Mouse (Mus musculus) cerebellum, adult 2 months (tissue): Measurements from ENCODE around the gene Lrrc8a. TPM values are rescaled to one million over a fixed set of nuclear protein-coding genes. Genes with fewer than 3 reads are reported as not detected.

ENCODE experiments used
- DNase-seq, 2 experiments: peaks; one replicate each; pipeline ENCODE4 v3.0.0; 2021
- H3K27ac ChIP-seq: fragments of 200-500 bp; 2 replicates; pipeline ENCODE4 v1.5.1; 2012; ENCODE audit warnings: low read length, control low read depth, inconsistent platforms; ENCODE audit not compliant: insufficient read depth
- H3K27me3 ChIP-seq: fragments of 200-500 bp; 2 replicates; pipeline ENCODE4 v1.6.1; 2012; ENCODE audit warnings: inconsistent platforms, mild to moderate bottlenecking, low read length, moderate library complexity; ENCODE audit not compliant: control insufficient read depth, insufficient read depth
- H3K4me1 ChIP-seq: fragments of 200-500 bp; 2 replicates; pipeline ENCODE4 v1.6.1; 2011; ENCODE audit warnings: low read length; ENCODE audit not compliant: control insufficient read depth, insufficient read depth
- H3K4me3 ChIP-seq: fragments of 200-500 bp; replicated peaks from 2 replicates; pipeline ENCODE3; 2011; ENCODE audit warnings: mild to moderate bottlenecking, low read depth, low read length, control low read depth; ENCODE audit not compliant: insufficient read depth
- CTCF ChIP-seq: fragments of 200-500 bp; IDR thresholded peaks from 2 replicates; pipeline ENCODE4 v1.5.1; 2011; ENCODE audit warnings: low read depth, mild to moderate bottlenecking, control low read depth, low read length, moderate library complexity, borderline replicate concordance; ENCODE audit not compliant: insufficient read depth
- POLR2A ChIP-seq: fragments of 200-500 bp; IDR thresholded peaks from 2 replicates; pipeline ENCODE4 v1.6.1; 2011; ENCODE audit warnings: low read length, control low read depth, borderline replicate concordance; ENCODE audit not compliant: insufficient read depth
- WGBS: fragments of 180-500 bp; shearing (Covaris S2); methylation state at CpG from one replicate; pipeline ENCODE4 v1.1.7; 2018; 5-methylcytosine and 5-hydroxymethylcytosine counted together
- polyA plus RNA-seq: library from polyadenylated mRNA; depleted of rRNA; stranded (reverse); fragments of >200 nt; gene quantifications from 2 replicates; pipeline ENCODE4 v1.2.3, GENCODE M21; 2012

Gene Lrrc8a
- polyA plus RNA-seq, 1 experiment: 58.0 TPM

GRCm38 (mm10) chr2:30243391-30243790 is 5.9 kb downstream of the Lrrc8a start:
- Histone ChIP-seq H3K27me3 (no peaks in the 10 kb centered on the region), H3K27ac (no peak overlapping the region), H3K4me1 (peaks cover 55% of the 10 kb centered on the region), H3K4me3 (no peak overlapping the region)
- WGBS: 82% methylated on average over 4 of the region's 4 CpGs
- TF ChIP-seq POLR2A (no peak), CTCF (no peak)
- DNase-seq: no peak

GRCm38 (mm10) chr2:30244595-30245178 is 7.2 kb downstream of the Lrrc8a start:
- TF ChIP-seq CTCF (no peak), POLR2A (no peak)
- no peak for DNase-seq
- H3K27ac ChIP-seq: 0 out of 2 replicates have a peak overlapping the region, but pooled peaks have one; percentile 34

GRCm38 (mm10) chr2:30247036-30247435 is 9.5 kb downstream of the Lrrc8a start:
- Histone ChIP-seq H3K4me3 (no peak overlapping the region), H3K27me3 (no peaks in the 10 kb centered on the region), H3K4me1 (peaks cover 47% of the 10 kb centered on the region), H3K27ac (no peak overlapping the region)
- 93% methylated on average over 5 of the region's 5 CpGs for WGBS
- DNase-seq: no peak
- TF ChIP-seq CTCF (no peak), POLR2A (no peak)

More at GRCm38 (mm10) chr2:30244595-30245178, 7.2 kb downstream of the Lrrc8a start:
- no peak overlapping the region for H3K4me3 ChIP-seq
- no peaks in the 10 kb centered on the region for H3K27me3 ChIP-seq
- WGBS: 72% methylated on average over 7 of the region's 7 CpGs
- peaks cover 42% of the 10 kb centered on the region for H3K4me1 ChIP-seq

GRCm38 (mm10) chr2:30247681-30248080 is 10.2 kb downstream of the Lrrc8a start:
- Histone ChIP-seq H3K4me3 (no peak overlapping the region), H3K27me3 (no peaks in the 10 kb centered on the region), H3K4me1 (peaks cover 49% of the 10 kb centered on the region), H3K27ac (no peak overlapping the region)
- TF ChIP-seq POLR2A: no peak
- no peak for TF ChIP-seq CTCF
- 33% methylated on average over 4 of the region's 4 CpGs for WGBS
- DNase-seq: peak in 1 of 2 experiments; percentile 31

GRCm38 (mm10) chr2:30249182-30249581 is 11.7 kb downstream of the Lrrc8a start:
- Histone ChIP-seq H3K4me1 (peaks cover 43% of the 10 kb centered on the region), H3K27ac (no peak overlapping the region), H3K4me3 (no peak overlapping the region), H3K27me3 (no peaks in the 10 kb centered on the region)
- no peak for TF ChIP-seq CTCF
- TF ChIP-seq POLR2A: no peak
- DNase-seq: no peak
- 51% methylated on average over 3 of the region's 3 CpGs for WGBS

GRCm38 (mm10) chr2:30250166-30251128 is 12.9 kb downstream of the Lrrc8a start:
- 26% methylated on average over 10 of the region's 10 CpGs for WGBS
- peak in 1 of 2 experiments; percentile 34 for DNase-seq
- H3K27me3 ChIP-seq: no peaks in the 10 kb centered on the region
- H3K4me1 ChIP-seq: peaks cover 36% of the 10 kb centered on the region
- H3K4me3 ChIP-seq: no peak overlapping the region
- TF ChIP-seq POLR2A (no peak), CTCF (no peak)
- H3K27ac ChIP-seq: peak overlapping the region; percentile 50; the same call in 1 of the 2 replicates

- Histone ChIP-seq H3K4me1 (peaks cover 36% of the 10 kb centered on the region), H3K27ac (no peak overlapping the region), H3K27me3 (no peaks in the 10 kb centered on the region), H3K4me3 (no peak overlapping the region)
- WGBS: 60% methylated on average over 5 of the region's 5 CpGs
- no peak for TF ChIP-seq POLR2A
- no peak for TF ChIP-seq CTCF
- DNase-seq: no peak
These were observed 14.0 kb downstream of the Lrrc8a start for GRCm38 (mm10) chr2:30251417-30252104.
